Mouse (Mus musculus): ENCODE data around the gene Tbc1d4.

The Tbc1d4 gene

DNA sequence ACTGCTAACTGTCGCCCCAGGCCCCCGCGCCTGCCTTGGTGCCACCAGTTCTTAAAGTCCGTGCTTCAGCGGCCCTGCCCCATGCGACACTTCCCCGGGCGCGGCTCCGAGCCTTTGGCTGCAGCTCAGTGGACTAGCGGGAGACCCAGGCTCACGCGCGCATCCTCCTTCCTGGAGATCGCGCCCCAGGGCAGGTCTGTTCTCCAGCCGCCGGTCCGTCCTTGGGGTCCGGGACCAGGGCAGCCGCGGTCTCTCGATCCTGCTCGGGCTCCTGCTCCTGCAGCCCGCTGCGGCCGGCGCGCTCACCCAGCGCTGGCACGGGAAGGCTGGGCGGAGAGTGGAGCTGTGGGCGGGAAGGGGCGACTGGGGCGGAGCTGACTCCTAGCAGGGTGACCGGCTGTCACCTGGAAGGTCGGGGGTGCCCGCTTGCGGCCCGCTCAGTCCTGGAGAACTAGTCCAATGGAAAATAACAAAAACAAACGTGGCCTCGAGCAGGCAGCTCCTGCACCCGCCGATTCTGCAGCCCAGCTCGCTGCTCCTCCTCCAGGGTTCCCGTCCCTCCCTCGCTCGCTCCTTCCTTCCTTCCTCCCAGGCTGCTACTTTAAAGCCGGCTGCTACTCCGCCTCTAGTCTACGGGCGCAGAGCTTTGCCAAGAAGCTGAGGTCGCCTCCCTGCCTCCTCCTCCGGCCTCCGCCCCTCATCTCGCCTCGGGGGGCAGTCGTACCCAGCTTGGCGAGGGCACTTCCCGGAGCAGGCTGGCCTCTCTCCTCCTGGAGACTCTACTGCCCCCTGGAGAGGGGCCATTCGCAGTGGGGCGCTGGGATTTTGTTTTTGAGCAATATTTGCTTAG, at the start of gene Tbc1d4:
Gene Tbc1d4 (minus strand): TSS at position 673 of the 850 bp plus-strand sequence.
- DNase-seq: peak; percentile 90

GRCm38 (mm10) chr14:101656307-101656706, 47.3 kb upstream of the Tbc1d4 start:
- no peak for DNase-seq

DNA sequence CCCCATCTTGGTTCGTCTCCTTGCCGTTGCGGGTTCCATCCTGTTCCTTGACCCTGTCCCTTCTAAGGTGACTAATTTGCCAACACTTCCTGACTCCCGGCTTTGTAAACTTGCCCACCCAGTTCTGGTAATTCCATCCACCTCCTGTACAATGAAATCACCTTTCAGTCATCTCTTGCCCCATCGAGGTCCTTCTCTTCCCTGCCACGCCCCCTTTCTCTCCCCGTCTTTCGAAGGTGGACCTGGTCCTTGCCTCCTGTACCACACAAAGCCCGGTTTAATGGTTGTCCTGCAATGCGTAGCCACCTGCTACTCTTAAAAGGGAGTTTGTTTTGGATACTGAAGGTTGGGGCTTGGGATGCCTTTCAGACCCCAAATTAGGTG, 45.5 kb upstream of the Tbc1d4 start:
- DNase-seq: peak; percentile 11

GRCm38 (mm10) chr14:101653581-101654525, 44.9 kb upstream of the Tbc1d4 start, which contains the start of gene Uchl3:
Uchl3 (plus strand) TSS chr14:101653967.
- DNase-seq: peak; percentile 97

DNA sequence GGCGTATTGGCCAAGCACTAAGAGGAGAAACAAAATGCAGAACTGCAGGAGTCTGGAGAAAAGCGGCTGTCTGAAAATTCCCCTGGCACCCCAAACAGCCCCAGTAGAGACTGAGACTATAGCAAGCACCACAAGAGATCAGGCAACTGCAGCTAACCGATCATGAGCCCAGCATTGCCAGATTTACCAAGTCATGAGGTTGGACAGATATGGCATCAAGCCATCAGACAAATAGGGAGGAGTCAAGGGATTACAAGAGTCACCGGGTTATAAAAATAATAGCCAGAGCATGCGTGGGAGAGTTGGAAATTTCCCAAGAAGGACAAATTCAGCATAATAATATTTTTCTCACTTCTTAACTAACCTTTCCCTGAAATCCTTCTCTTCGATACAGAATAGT, 43.6 kb upstream of the Tbc1d4 start:
- peak; percentile 14 for DNase-seq

DNA sequence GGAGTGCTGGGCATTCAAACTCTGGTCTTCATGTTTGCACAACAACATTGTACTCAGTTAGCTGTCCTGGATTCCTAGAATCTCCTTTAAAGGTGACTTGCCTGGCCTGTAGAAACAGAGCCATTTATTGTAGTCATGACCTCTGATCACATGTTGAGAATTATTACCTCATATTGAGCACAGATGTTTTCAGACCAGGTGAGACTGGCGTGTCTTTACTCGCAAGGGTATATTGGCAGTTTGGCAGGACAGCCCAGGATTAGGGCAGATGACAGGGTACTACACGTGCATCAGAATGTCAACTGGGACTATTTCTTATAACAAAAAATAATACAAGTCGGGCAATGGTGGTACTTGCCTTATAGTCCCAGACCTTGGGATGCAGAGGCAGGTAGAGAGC, 41.6 kb upstream of the Tbc1d4 start:
- DNase-seq: no peak

DNA sequence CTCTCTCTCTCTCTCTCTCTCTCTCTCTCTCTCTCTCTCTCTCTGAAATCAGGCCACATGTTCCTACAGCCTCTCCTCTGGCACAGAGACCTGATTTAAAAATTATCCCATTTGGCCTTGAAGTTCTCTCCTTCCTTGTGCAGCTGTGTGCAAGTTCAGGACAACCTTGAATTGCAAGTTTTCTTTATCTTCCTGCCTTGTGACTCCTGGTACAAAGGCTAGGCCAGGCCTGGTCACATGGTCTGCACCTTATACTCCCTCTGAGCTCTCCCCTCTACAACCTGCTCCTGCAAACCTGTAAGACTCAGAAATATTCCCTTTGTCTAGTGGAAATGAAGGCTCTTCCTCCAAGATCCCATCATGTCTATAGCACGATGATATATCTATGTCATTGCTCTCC, 36.0 kb upstream of the Tbc1d4 start:
- DNase-seq: no peak

- peak; percentile 96 for DNase-seq
Measured at GRCm38 (mm10) chr14:101640153-101640843, 31.3 kb upstream of the Tbc1d4 start, which contains the start of gene Commd6. Commd6 (minus strand) TSS chr14:101640686.

- no peak for DNase-seq
Measured at GRCm38 (mm10) chr14:101637381-101637780, 28.4 kb upstream of the Tbc1d4 start.

DNA sequence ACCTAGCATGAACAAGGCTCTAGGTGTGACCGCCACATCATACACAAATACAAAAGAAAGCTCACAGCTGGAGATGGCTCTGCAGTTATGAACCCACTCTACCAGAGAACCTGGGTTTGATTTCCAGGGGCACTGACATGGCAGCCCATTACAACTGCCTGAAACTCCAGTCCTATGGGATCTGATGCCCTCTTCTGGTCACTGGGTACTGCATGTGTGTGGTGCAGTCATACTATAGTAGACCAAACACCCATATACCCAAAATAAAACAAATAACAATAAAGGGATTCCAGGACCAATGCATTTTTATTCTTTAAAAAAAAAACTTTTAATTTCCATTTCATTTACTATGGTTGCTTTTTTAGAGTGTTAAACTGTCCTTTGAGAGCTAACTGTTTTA, 26.8 kb upstream of the Tbc1d4 start:
- DNase-seq: no peak

DNA sequence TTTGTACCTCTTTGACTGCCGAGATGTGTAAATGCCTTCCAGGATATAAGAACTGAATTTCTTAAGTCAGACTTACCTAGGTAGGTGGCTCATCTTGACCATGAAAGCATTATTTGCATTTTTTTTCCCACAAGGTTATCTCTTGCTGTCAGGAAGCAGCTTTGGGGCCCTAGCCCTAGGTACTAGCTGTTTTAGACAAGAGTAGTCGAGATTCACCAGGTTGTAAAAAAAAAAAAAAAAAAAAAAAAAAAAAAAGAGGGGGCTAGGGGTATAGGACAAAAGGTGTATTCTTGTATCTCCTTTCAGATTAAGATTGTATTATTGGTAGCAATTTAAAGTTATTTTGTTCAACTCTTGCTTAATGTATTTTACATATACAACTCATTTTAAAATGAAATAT, 21.6 kb upstream of the Tbc1d4 start:
- DNase-seq: no peak

DNA sequence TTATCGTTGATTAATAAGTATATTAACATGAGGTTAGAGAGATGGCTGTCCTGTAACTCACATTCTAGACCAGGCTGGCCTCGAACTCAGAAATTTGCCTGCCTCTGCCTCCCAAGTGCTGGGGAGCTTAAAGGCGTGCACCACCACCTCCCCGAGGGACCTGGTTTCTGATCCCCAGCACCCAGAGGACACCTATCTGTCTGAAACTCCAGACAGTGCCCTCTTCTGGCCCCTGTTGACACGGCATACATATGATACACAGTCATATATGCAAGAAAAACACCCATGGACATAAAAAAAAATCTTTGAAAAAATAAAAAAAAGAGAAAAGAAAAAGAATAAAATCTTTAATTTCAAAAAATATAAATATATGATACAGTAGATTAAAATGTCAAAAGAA, 8.7 kb upstream of the Tbc1d4 start:
- DNase-seq: no peak

GRCm38 (mm10) chr14:101616178-101616577, 7.2 kb upstream of the Tbc1d4 start:
- no peak for DNase-seq

DNA sequence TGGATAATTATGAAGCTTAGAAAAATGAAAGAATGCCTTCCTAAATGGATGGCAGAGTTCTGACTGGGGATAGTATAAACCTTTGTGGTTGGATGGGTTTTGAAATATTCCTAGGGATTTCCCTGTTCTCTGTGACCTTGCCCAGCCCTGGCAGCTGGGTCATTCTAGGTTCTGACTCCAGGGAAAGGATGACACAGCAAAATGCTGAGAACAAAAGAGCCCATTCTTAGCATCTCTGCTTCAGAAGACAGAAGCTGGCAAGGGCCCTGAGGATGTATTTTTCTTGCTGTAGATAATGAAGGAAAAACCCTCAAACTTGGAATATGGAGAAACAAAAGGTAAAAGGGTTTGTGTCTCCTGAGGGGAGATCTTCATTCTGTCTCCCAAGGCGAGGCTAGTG, 4.2 kb upstream of the Tbc1d4 start:
- no peak for DNase-seq

DNA sequence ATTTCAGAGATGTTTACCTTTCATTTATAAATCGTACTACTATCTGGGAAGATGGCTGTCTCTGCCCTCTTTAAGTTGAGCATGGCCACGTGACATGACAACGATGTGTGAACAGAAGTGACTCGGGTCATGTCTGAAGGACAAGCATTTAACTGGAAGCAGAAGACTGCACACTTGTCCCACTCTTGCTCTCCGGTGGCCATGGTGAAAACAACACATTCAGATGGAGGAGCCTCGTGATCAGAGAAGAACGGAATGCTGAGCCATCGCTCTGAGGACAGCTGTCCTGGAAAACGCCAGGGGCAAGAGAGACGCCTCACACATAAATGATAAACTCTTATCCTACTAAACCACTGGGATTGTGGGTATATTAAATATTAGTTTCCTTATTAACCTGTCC, 1.7 kb upstream of the Tbc1d4 start:
- DNase-seq: no peak

DNA sequence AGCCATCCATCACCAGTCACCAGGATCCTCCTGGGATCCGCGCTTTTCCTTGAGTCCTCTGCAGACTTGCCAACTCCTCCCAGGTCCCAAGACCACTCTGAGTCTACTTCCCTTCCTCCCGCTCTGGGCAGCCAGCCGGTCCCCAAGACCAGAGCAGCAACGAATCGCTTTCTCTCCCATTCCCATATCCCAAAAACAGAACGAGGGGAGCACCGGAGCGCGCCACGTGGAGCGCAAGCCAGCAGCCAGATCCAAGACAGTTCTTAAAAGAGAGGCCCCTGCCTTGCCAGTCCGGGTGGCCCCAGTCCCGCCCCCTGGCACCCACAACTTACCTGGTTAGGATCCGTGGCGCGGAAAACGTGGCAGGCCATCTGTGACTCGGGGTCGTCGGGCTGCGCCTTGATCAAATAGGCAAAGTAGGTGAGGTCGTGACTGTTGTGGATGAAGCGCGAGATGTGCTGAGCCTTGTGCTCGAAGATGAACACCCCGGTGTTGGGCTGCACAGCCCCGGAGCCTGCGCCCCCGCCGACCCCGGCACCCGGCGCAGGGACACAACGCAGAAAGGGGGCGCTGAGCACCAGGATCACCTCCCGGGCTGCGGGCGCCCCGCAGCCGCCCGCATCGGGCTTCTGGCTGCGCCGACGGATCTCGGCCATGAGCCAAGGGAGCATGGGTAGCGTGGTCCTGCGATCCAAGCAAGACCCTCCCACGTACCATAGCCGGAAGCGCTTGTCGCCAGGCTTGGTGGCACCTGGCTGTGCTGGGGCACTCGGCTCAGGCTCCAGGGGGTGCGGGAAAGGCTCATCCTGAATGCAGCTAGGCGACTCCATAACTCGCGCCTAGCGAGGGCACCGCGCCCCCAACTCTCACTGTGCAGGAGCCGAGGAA, 1.1 kb downstream of the Tbc1d4 start:
- peak; percentile 22 for DNase-seq

- no peak for DNase-seq
Measured at GRCm38 (mm10) chr14:101605843-101606242, 3.1 kb downstream of the Tbc1d4 start.

DNA sequence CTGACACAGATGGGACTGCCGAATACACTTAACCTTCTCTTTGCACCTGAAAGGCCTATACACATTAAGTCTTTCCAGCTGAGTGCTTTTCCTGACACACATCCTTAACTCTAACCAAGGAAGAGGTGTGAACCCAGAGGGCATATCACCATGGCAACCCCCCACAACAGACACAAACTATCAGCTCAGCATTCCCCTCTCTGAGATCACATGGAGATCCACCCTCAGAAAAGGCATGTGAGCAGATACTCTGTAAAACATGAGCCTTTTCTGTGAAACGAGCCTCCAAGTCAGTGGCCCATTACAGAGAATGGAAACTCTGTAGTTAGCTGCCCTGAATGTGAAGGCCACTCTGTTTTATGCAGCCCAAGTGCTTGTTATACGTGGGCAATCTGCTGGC, 6.1 kb downstream of the Tbc1d4 start:
- peak; percentile 19 for DNase-seq

DNA sequence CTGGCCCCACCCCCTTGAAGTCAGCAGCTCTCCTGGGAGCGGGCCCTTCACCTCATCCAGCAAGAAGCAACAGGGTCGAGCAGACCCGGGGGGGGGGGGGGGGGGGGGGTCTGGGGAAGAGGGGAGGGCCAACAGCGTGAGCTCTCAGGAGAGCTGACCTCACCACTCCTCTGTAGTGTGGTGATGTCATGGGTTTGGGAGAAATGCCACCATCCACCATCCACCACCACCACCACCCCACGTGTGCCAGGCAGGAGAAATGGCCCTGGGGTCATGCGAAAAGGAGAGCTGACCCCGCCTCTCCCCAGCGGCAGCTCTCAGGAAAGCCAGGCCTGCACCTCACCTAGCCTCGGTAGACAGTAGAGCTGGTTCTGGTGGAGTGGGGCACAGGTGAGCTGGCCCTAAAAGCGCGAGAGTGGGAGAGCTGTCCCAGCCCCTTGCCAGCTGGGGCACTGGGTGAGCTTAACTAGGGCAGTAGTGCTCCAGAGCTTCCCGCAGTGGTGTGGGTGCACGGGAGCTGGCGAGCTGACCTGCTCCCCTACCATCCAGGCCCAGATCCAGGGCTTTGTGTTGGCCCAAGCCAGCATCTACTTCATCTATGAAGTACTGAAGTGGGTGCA, 11.8 kb downstream of the Tbc1d4 start:
- no peak for DNase-seq

GRCm38 (mm10) chr14:101596691-101597090, 12.3 kb downstream of the Tbc1d4 start:
- DNase-seq: no peak

- no peak for DNase-seq
Measured at GRCm38 (mm10) chr14:101595301-101596080, 13.5 kb downstream of the Tbc1d4 start.
